Mouse (Mus musculus) Patski (cell line): ENCODE results near the gene Sphk2. TPM values are rescaled to one million over a fixed set of nuclear protein-coding genes. Genes with fewer than 3 reads are reported as not detected.
"Not testable (repeated sequence)": the region's sequence is repeated elsewhere in the genome, so short reads cannot be mapped to it uniquely, and the experiment has no call there.

Experiments used
- ATAC-seq: fragments of 100-300 bp; one replicate; pipeline ENCODE4 v1.8.0; 2021
- CTCF ChIA-PET: fragments of 350-600 bp; sonication (Branson Sonifier 250); formaldehyde crosslinking; loops from one replicate; lab custom pipeline; 2022; ENCODE audit warnings: inconsistent platforms; lab: Charles Lee
- POLR2A ChIA-PET: fragments of 350-600 bp; sonication (Branson Sonifier 250); formaldehyde crosslinking; loops from one replicate; lab custom pipeline; 2022; ENCODE audit warnings: antibody characterized with exemption, inconsistent platforms; lab: Charles Lee
- DNase-seq: peaks from one replicate; pipeline ENCODE4 v3.0.0-alpha.2; 2011; ENCODE audit warnings: low read depth, low spot score
- H3K27me3 ChIP-seq: fragments of 371-371 bp; one replicate; pipeline ENCODE4 v1.5.1; 2021
- CTCF ChIP-seq: fragments of 100-300 bp; IDR thresholded peaks from one replicate; pipeline ENCODE4 v1.5.1; 2021
- in situ Hi-C: fragments of 300-500 bp; cut with MboI; formaldehyde crosslinking; loops from 3 replicates; pipeline ENCODE4 v1.11.1; 2018; ENCODE audit warnings: low pct_unique_long_range_greater_than_20kb, mixed read lengths
- polyA plus RNA-seq: library from polyadenylated mRNA; unstranded; gene quantifications from one replicate; pipeline ENCODE4 v1.2.3, GENCODE M21; 2021

Gene Sphk2
- polyA plus RNA-seq, 1 experiment from 2014 or later, result 28.0 TPM

- no peak for TF ChIP-seq CTCF
- H3K27me3 ChIP-seq, result no peaks in the 10 kb centered on the region
- ChIA-PET CTCF (interaction anchor here (0.8 kb wide), 1 partner anchor 14 kb away, joined by 3 read pairs; no protein-coding TSS in a partner anchor), POLR2A (no interaction called here)
- no peak for DNase-seq
- no peak for ATAC-seq
- in situ Hi-C loops, result no loop called here
These were observed 48.9 kb downstream of the Sphk2 start for GRCm38 (mm10) chr7:45668921-45669320.

GRCm38 (mm10) chr7:45667761-45668160 is 50.0 kb downstream of the Sphk2 start:
- ChIA-PET POLR2A (no interaction called here), CTCF (no interaction called here)
- TF ChIP-seq CTCF, result no peak
- ATAC-seq (no peak), DNase-seq (no peak)
- H3K27me3 ChIP-seq, result no peaks in the 10 kb centered on the region
- in situ Hi-C loops, result no loop called here

GRCm38 (mm10) chr7:45666161-45666560 is 51.6 kb downstream of the Sphk2 start, which contains the start of gene Fut2:
Gene Fut2 (minus strand): TSS chr7:45666394.
- ChIA-PET POLR2A (no interaction called here), CTCF (interaction anchor here (1.9 to 2.6 kb wide), 2 partner anchors 10 to 17 kb away, joined by 6 to 10 read pairs; partner anchors contain the start of gene Ntn5)
- no peak for TF ChIP-seq CTCF
- no peaks in the 10 kb centered on the region for H3K27me3 ChIP-seq
- DNase-seq, result no peak
- no peak for ATAC-seq
- in situ Hi-C loops, result no loop called here

- TF ChIP-seq CTCF, result no peak
- CTCF ChIA-PET, result interaction anchor here (1.9 to 2.6 kb wide), 2 partner anchors 11 to 17 kb away, joined by 6 to 10 read pairs; partner anchors contain the start of gene Ntn5
- POLR2A ChIA-PET, result no interaction called here
- no peaks in the 10 kb centered on the region for H3K27me3 ChIP-seq
- DNase-seq, result no peak
- in situ Hi-C loops, result no loop called here
- no peak for ATAC-seq
These were observed 52.3 kb downstream of the Sphk2 start for GRCm38 (mm10) chr7:45665303-45666138.

- POLR2A ChIA-PET, result not testable (repeated sequence)
These were observed 56.1 kb downstream of the Sphk2 start for GRCm38 (mm10) chr7:45661702-45662101.

GRCm38 (mm10) chr7:45660746-45661478 is 56.9 kb downstream of the Sphk2 start:
- ChIA-PET CTCF (no interaction called here), POLR2A (no interaction called here)
- in situ Hi-C loops, result no loop called here
- TF ChIP-seq CTCF, result no peak
- DNase-seq, result no peak
- H3K27me3 ChIP-seq, result no peaks in the 10 kb centered on the region
- ATAC-seq, result no peak

More at GRCm38 (mm10) chr7:45661702-45662101, 56.1 kb downstream of the Sphk2 start:
- H3K27me3 ChIP-seq, DNase-seq, in situ Hi-C loops, ATAC-seq, CTCF ChIA-PET: not testable (repeated sequence)

Other genes with a start within 250 kb of the Sphk2 start
- 0.47 TPM for gene Tulp2, start 236.1 kb downstream of the Sphk2 start, polyA plus RNA-seq
- gene Gm45808, start 231.2 kb downstream of the Sphk2 start, polyA plus RNA-seq, result not detected
- gene Dhdh, start 229.2 kb downstream of the Sphk2 start, polyA plus RNA-seq, result 0.06 TPM
- 506 TPM for gene Nucb1, start 207.6 kb downstream of the Sphk2 start, polyA plus RNA-seq
- 123 TPM for gene Ppp1r15a, start 191.7 kb downstream of the Sphk2 start, polyA plus RNA-seq
- gene Plekha4, start 191.7 kb downstream of the Sphk2 start, polyA plus RNA-seq, result 2.2 TPM
- gene Hsd17b14, start 163.1 kb downstream of the Sphk2 start, polyA plus RNA-seq, result 1.6 TPM
- 57.2 TPM for gene Bcat2, start 147.8 kb downstream of the Sphk2 start, polyA plus RNA-seq
- gene Fgf21, start 102.5 kb downstream of the Sphk2 start, polyA plus RNA-seq, result 0.14 TPM
- 0.91 TPM for gene Fut1, start 100.7 kb downstream of the Sphk2 start, polyA plus RNA-seq
- gene Izumo1, start 96.2 kb downstream of the Sphk2 start, polyA plus RNA-seq, result 0.12 TPM
- 1.6 TPM for gene Rasip1, start 90.5 kb downstream of the Sphk2 start, polyA plus RNA-seq
- gene Mamstr, start 78.0 kb downstream of the Sphk2 start, polyA plus RNA-seq, result 0.40 TPM
- gene Fut2, start 51.6 kb downstream of the Sphk2 start, polyA plus RNA-seq, result 0.23 TPM
- 2.3 TPM for gene Ntn5, start 34.0 kb downstream of the Sphk2 start, polyA plus RNA-seq
- gene Sec1, start 23.6 kb downstream of the Sphk2 start, polyA plus RNA-seq, result 4.4 TPM
- gene Car11, start 18.2 kb downstream of the Sphk2 start, polyA plus RNA-seq, result 43.7 TPM
- gene Dbp, start 12.9 kb downstream of the Sphk2 start, polyA plus RNA-seq, result 73.2 TPM
- gene Rpl18, start 2.5 kb downstream of the Sphk2 start, polyA plus RNA-seq, result 807 TPM
- 0.04 TPM for gene Fam83e, start 3.2 kb upstream of the Sphk2 start, polyA plus RNA-seq
- gene Spaca4, start 7.8 kb upstream of the Sphk2 start, polyA plus RNA-seq, result not detected
- gene Lmtk3, start 65.7 kb upstream of the Sphk2 start, polyA plus RNA-seq, result 12.0 TPM
- 1.4 TPM for gene Sult2b1, start 66.7 kb upstream of the Sphk2 start, polyA plus RNA-seq
- 149 TPM for gene Cyth2, start 96.6 kb upstream of the Sphk2 start, polyA plus RNA-seq
- gene Kcnj14, start 106.8 kb upstream of the Sphk2 start, polyA plus RNA-seq, result 16.6 TPM
- gene Grwd1, start 112.9 kb upstream of the Sphk2 start, polyA plus RNA-seq, result 32.6 TPM
- 234 TPM for gene Kdelr1, start 154.8 kb upstream of the Sphk2 start, polyA plus RNA-seq
- gene Grin2d, start 160.4 kb upstream of the Sphk2 start, polyA plus RNA-seq, result 1.9 TPM
- gene Syngr4, start 178.7 kb upstream of the Sphk2 start, polyA plus RNA-seq, result 0.63 TPM
- 34.7 TPM for gene Tmem143, start 178.9 kb upstream of the Sphk2 start, polyA plus RNA-seq
- 26.7 TPM for gene Emp3, start 203.4 kb upstream of the Sphk2 start, polyA plus RNA-seq
- 0.64 TPM for gene Ccdc114, start 206.1 kb upstream of the Sphk2 start, polyA plus RNA-seq